Mouse (Mus musculus): ENCODE results near the gene Irgm2. TPM values are rescaled to one million over a fixed set of nuclear protein-coding genes. Genes with fewer than 3 reads are reported as not detected.

Gene Irgm2
- polyA plus RNA-seq (2012; rRNA removed; ENCODE audit: low replicate concordance) = 17.9 and 38.0 TPM in 2 replicates

GRCm38 (mm10) chr11:58199229-58200037, at the start of gene Irgm2, which contains the start of gene Igtp:
TSS of gene Irgm2 (plus strand) at chr11:58199618.
TSS of gene Igtp (plus strand) at chr11:58199556.

GRCm38 (mm10) chr11:58168167-58168915, 31.1 kb upstream of the Irgm2 start, which contains the start of gene Gemin5:
TSS of gene Gemin5 (minus strand) at chr11:58168539.

GRCm38 (mm10) chr11:58171459-58172091, 27.8 kb upstream of the Irgm2 start, which contains the start of gene Mrpl22:
TSS of gene Mrpl22 (plus strand) at chr11:58171661.

Other genes with a start within 250 kb of the Irgm2 start
- gene Larp1, start 190.6 kb upstream of the Irgm2 start, polyA plus RNA-seq (2012; rRNA removed; ENCODE audit: low replicate concordance) = 37.6 and 38.1 TPM in 2 replicates
- gene Gm12248, start 106.5 kb upstream of the Irgm2 start, polyA plus RNA-seq (2012; rRNA removed; ENCODE audit: low replicate concordance) = 1.5 and 3.7 TPM in 2 replicates
- gene Cnot8, start 95.5 kb upstream of the Irgm2 start, polyA plus RNA-seq (2012; rRNA removed; ENCODE audit: low replicate concordance) = 38.5 and 77.2 TPM in 2 replicates
- gene Gemin5, start 31.1 kb upstream of the Irgm2 start, polyA plus RNA-seq (2012; rRNA removed; ENCODE audit: low replicate concordance) = 6.9 and 8.1 TPM in 2 replicates
- gene Mrpl22, start 28.0 kb upstream of the Irgm2 start, polyA plus RNA-seq (2012; rRNA removed; ENCODE audit: low replicate concordance) = 15.7 and 28.1 TPM in 2 replicates
- 24.0 and 32.0 TPM in 2 replicates for gene Igtp, start 62 bp upstream of the Irgm2 start, polyA plus RNA-seq (2012; rRNA removed; ENCODE audit: low replicate concordance)
- 0.10 and 0.69 TPM in 2 replicates for gene 4930438A08Rik, start 75.2 kb downstream of the Irgm2 start, polyA plus RNA-seq (2012; rRNA removed; ENCODE audit: low replicate concordance)
- 23.9 and 26.7 TPM in 2 replicates for gene Zfp692, start 107.5 kb downstream of the Irgm2 start, polyA plus RNA-seq (2012; rRNA removed; ENCODE audit: low replicate concordance)
- 36.8 and 48.8 TPM in 2 replicates for gene Zfp672, start 130.7 kb downstream of the Irgm2 start, polyA plus RNA-seq (2012; rRNA removed; ENCODE audit: low replicate concordance)
- gene Sh3bp5l, start 131.1 kb downstream of the Irgm2 start, polyA plus RNA-seq (2012; rRNA removed; ENCODE audit: low replicate concordance) = 31.9 and 32.8 TPM in 2 replicates
- gene Lypd8, start 179.4 kb downstream of the Irgm2 start, polyA plus RNA-seq (2012; rRNA removed; ENCODE audit: low replicate concordance) = 0.49 TPM in 1 of 2 replicates, not detected in the other
- 0.13 TPM in 1 of 2 replicates, not detected in the other for gene 1810065E05Rik, start 221.5 kb downstream of the Irgm2 start, polyA plus RNA-seq (2012; rRNA removed; ENCODE audit: low replicate concordance)
- 0.11 and 0.19 TPM in 2 replicates for gene Gm12253, start 232.9 kb downstream of the Irgm2 start, polyA plus RNA-seq (2012; rRNA removed; ENCODE audit: low replicate concordance)

Measured in mammary gland, adult 2 months (tissue).